Mouse (Mus musculus) erythroblast, embryonic 14.5 days (primary cell): ENCODE measurements around the gene Nup153.

ENCODE experiments used
- GATA1 ChIP-seq: IDR thresholded peaks from 2 replicates; pipeline ENCODE4 v1.6.1; 2012; ENCODE audit warnings: low read length, inconsistent platforms, mixed read lengths
- TAL1 ChIP-seq: IDR thresholded peaks from 3 replicates; pipeline ENCODE4 v1.6.1; 2012; ENCODE audit warnings: low read length, inconsistent platforms, mixed read lengths

- no peak for TF ChIP-seq GATA1
- no peak for TF ChIP-seq TAL1
Measured at GRCm38 (mm10) chr13:46669048-46669619, 58.6 kb downstream of the Nup153 start, which contains the start of gene Fam8a1.
